Mouse (Mus musculus) myocyte (in vitro differentiated cells): ENCODE data around the gene Ppm1a.

Experiments used
- E2F4 ChIP-seq: IDR thresholded peaks from one replicate; pipeline ENCODE4 v1.6.1; 2011; ENCODE audit warnings: mild to moderate bottlenecking, control low read depth, moderate library complexity; ENCODE audit not compliant: insufficient read depth
- MAX ChIP-seq: IDR thresholded peaks from one replicate; pipeline ENCODE4 v1.6.1; 2011; ENCODE audit warnings: low read depth, mild to moderate bottlenecking, control low read depth
- MYOG ChIP-seq, 3 experiments: IDR thresholded peaks; one replicate each; pipeline ENCODE4 v1.6.1; 2011; ENCODE audit warnings: control low read depth in 2 of 3, low read depth in 2 of 3, mild to moderate bottlenecking in 2 of 3; ENCODE audit not compliant: insufficient read length in 2 of 3, control insufficient read depth in 1 of 3, insufficient read depth in 1 of 3
- POLR2A ChIP-seq: IDR thresholded peaks from one replicate; pipeline ENCODE4 v1.6.1; 2011; ENCODE audit warnings: low read depth, mild to moderate bottlenecking, control low read depth, moderate library complexity; ENCODE audit not compliant: insufficient read length
- POLR2AphosphoS2 ChIP-seq: IDR thresholded peaks from one replicate; pipeline ENCODE4 v1.6.1; 2011; ENCODE audit warnings: low read depth, control low read depth; ENCODE audit not compliant: insufficient read length
- REST ChIP-seq: IDR thresholded peaks from one replicate; pipeline ENCODE4 v1.6.1; 2011; ENCODE audit warnings: mild to moderate bottlenecking, control low read depth, moderate library complexity; ENCODE audit not compliant: insufficient read depth, insufficient read length
- SRF ChIP-seq: IDR thresholded peaks from one replicate; pipeline ENCODE4 v1.6.1; 2011; ENCODE audit warnings: low read depth; ENCODE audit not compliant: control insufficient read depth, insufficient read length
- TCF12 ChIP-seq: IDR thresholded peaks from one replicate; pipeline ENCODE4 v1.6.1; 2011; ENCODE audit warnings: mild to moderate bottlenecking, control low read depth; ENCODE audit not compliant: poor library complexity, insufficient read depth, severe bottlenecking
- TCF3 ChIP-seq: IDR thresholded peaks from one replicate; pipeline ENCODE4 v1.6.1; 2011; ENCODE audit warnings: low read depth, control low read depth; ENCODE audit not compliant: insufficient read length
- USF1 ChIP-seq: IDR thresholded peaks from one replicate; pipeline ENCODE4 v1.6.1; 2011; ENCODE audit warnings: low read depth, mild to moderate bottlenecking, control low read depth, moderate library complexity

GRCm38 (mm10) chr12:72734112-72734511 lies 23.1 kb upstream of the Ppm1a start:
- no peak for TF ChIP-seq USF1
- no peak for TF ChIP-seq POLR2A
- no peak for TF ChIP-seq SRF
- TF ChIP-seq REST, result no peak
- TF ChIP-seq POLR2AphosphoS2, result no peak
- no peak for TF ChIP-seq MAX
- no peak for TF ChIP-seq TCF3
- no peak for TF ChIP-seq TCF12
- no peak for TF ChIP-seq MYOG (IDR thresholded peaks at IDR 0.05; ENCODE audit: control insufficient read depth in 1 of 3, insufficient read depth in 1 of 3, insufficient read length in 2 of 3, low read depth in 2 of 3)
- no peak for TF ChIP-seq E2F4
